ENCODE assay signal across 34 mouse cellular contexts in genomic region chr3:152744301-152744700, GRCm38 (mm10).
"Had no signal": no experiment of that assay in that cellular context is flagged by ENCODE, and none has a peak within 500 bp of the region (broad histone marks: within the 10 kb centered on the region; RNA-seq: fewer than 3 reads in every experiment).

No protein-coding gene starts in this region.

- H3K4me3 ChIP-seq: heart, embryonic 10.5 days; heart, embryonic 12.5 days; heart, embryonic 13.5 days; heart, embryonic 15.5 days; hindbrain, embryonic 10.5 days; hindbrain, embryonic 12.5 days; hindbrain, embryonic 13.5 days; hindbrain, embryonic 15.5 days; intestine, embryonic 15.5 days; kidney, embryonic 15.5 days; layer of hippocampus, adult 2 months; left cerebral cortex, adult 2 months had no signal

- H3K9ac ChIP-seq: heart, embryonic 12.5 days; heart, embryonic 13.5 days; heart, embryonic 15.5 days; hindbrain, embryonic 12.5 days; hindbrain, embryonic 13.5 days; hindbrain, embryonic 14.5 days; hindbrain, embryonic 15.5 days; intestine, embryonic 15.5 days; kidney, embryonic 15.5 days had no signal

- H3K9me3 ChIP-seq: heart, embryonic 10.5 days; heart, embryonic 12.5 days; heart, embryonic 13.5 days; heart, embryonic 15.5 days; hindbrain, embryonic 10.5 days; hindbrain, embryonic 12.5 days; hindbrain, embryonic 13.5 days; hindbrain, embryonic 15.5 days; intestine, embryonic 15.5 days; kidney, embryonic 15.5 days had no signal

- H3K4me1 ChIP-seq: heart, embryonic 10.5 days; heart, embryonic 12.5 days; hindbrain, embryonic 10.5 days; hindbrain, embryonic 12.5 days; hindbrain, embryonic 13.5 days; hindbrain, embryonic 15.5 days; intestine, embryonic 15.5 days; kidney, embryonic 15.5 days had no signal

- ATAC-seq: hindbrain, embryonic 16.5 days; hindbrain, postnatal 0 days; inflammation-experienced regulatory T-cells, adult 6 months; intestine, embryonic 15.5 days; intestine, postnatal 0 days had no signal

- H3K27ac ChIP-seq: heart, embryonic 10.5 days; heart, embryonic 13.5 days; heart, embryonic 15.5 days; hindbrain, embryonic 10.5 days; hindbrain, embryonic 12.5 days; hindbrain, embryonic 13.5 days; hindbrain, embryonic 14.5 days; hindbrain, embryonic 15.5 days; hindbrain, postnatal 0 days; intestine, embryonic 15.5 days; kidney, embryonic 15.5 days; kidney, postnatal 0 days; layer of hippocampus, adult 2 months; left cerebral cortex, adult 2 months had no signal

- DNase-seq: heart, postnatal 10 days; heart, postnatal 36 days; heart, postnatal 4 days; kidney, adult 11 months; kidney, adult 18-20 months; kidney, adult 2 months; kidney, adult 8-10 months; kidney, adult 9 months; kidney, postnatal 10 days; kidney, postnatal 14 days; kidney, postnatal 25 days; kidney, postnatal 36 days; kidney, postnatal 4 days; layer of hippocampus, adult 9-11 months; layer of hippocampus, postnatal 36 days had no signal

- H3K27me3 ChIP-seq: heart, embryonic 12.5 days; heart, embryonic 13.5 days; heart, embryonic 15.5 days; hindbrain, embryonic 12.5 days; hindbrain, embryonic 13.5 days; hindbrain, embryonic 15.5 days; intestine, embryonic 15.5 days; kidney, embryonic 15.5 days had no signal

- H3K4me2 ChIP-seq: heart, embryonic 11.5 days; heart, embryonic 12.5 days; heart, embryonic 13.5 days; heart, embryonic 15.5 days; hindbrain, embryonic 12.5 days; hindbrain, embryonic 13.5 days; hindbrain, embryonic 14.5 days; hindbrain, embryonic 15.5 days; intestine, embryonic 15.5 days; kidney, embryonic 15.5 days had no signal

- H3K36me3 ChIP-seq: heart, embryonic 15.5 days; hindbrain, embryonic 15.5 days; intestine, embryonic 15.5 days had no signal
